In the genomic region with DNA sequence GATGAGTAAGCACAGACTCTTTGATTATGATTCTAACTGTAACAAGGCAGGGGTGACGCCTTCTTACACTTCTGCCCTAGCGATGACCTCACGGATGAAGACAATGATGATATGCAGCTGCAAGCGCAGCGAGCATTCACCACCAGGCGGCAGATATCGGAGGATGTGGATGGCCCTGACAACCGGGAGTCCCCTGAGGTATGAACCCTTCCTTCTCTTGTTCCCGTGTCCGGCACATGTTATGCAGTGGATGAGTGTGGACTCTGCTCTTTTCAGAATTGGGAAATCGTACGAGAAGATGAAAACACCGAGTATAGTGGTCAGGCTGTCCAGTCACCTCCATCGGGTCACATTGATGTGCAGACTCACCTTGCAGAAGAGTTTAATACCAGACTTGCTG, we compare ENCODE assay signal across 19 mouse cellular contexts. TPM values are rescaled to one million over a fixed set of nuclear protein-coding genes. Genes with fewer than 3 reads are reported as not detected.
DNase-seq lines count a peak whose midpoint lies in the region; ATAC-seq and TF ChIP-seq lines count a peak whose summit lies in the region.
"Had no signal": no experiment of that assay in that cellular context is flagged by ENCODE, and none has a peak within 500 bp of the region (broad histone marks: within the 10 kb centered on the region; RNA-seq: fewer than 3 reads in every experiment).

No protein-coding gene starts in this region.

- no peak overlapping the region for H3K9ac ChIP-seq in liver, embryonic 15.5 days
- H3K9ac ChIP-seq: embryonic facial prominence, embryonic 13.5 days; kidney, embryonic 15.5 days; limb, embryonic 13.5 days; neural tube, embryonic 13.5 days had no signal

- peak; percentile 31; the same call in 1 of the 2 replicates for TF ChIP-seq CTCF in layer of hippocampus, adult 2 months (conservative IDR thresholded peaks at IDR 0.05)

- H3K4me1 ChIP-seq in liver, embryonic 15.5 days (replicated peaks), result no peaks in the 10 kb centered on the region
- H3K4me1 ChIP-seq: embryonic facial prominence, embryonic 13.5 days; kidney, embryonic 15.5 days; limb, embryonic 13.5 days; neural tube, embryonic 13.5 days had no signal

- peak; percentile 61 for ATAC-seq in liver, embryonic 15.5 days (ENCODE audit: insufficient read depth)

- H3K27me3 ChIP-seq in liver, embryonic 15.5 days, result no peaks in the 10 kb centered on the region
- H3K27me3 ChIP-seq: embryonic facial prominence, embryonic 13.5 days; kidney, embryonic 15.5 days; limb, embryonic 13.5 days; megakaryocyte, embryonic 14.5 days; neural tube, embryonic 13.5 days had no signal

- WGBS in liver, embryonic 15.5 days (ENCODE audit: insufficient replicate concordance), result 85% methylated on average over 14 of the region's 14 CpGs

- no peak overlapping the region for H3K4me3 ChIP-seq in layer of hippocampus, adult 2 months
- H3K4me3 ChIP-seq in liver, embryonic 15.5 days (replicated peaks), result no peak overlapping the region
- H3K4me3 ChIP-seq: embryonic facial prominence, embryonic 13.5 days; kidney, embryonic 15.5 days; limb, embryonic 13.5 days; megakaryocyte, embryonic 14.5 days; neural tube, embryonic 13.5 days had no signal

- intact Hi-C loops in heart, postnatal 10 days (cut with DNase I), result no loop called here

- H3K4me2 ChIP-seq in liver, embryonic 15.5 days, result no peak overlapping the region
- H3K4me2 ChIP-seq: embryonic facial prominence, embryonic 13.5 days; kidney, embryonic 15.5 days; limb, embryonic 13.5 days; neural tube, embryonic 13.5 days had no signal

- no peaks in the 10 kb centered on the region for H3K9me3 ChIP-seq in liver, embryonic 15.5 days (replicated peaks)
- H3K9me3 ChIP-seq: embryonic facial prominence, embryonic 13.5 days; kidney, embryonic 15.5 days; limb, embryonic 13.5 days; megakaryocyte, embryonic 14.5 days; neural tube, embryonic 13.5 days had no signal

- H3K27ac ChIP-seq in layer of hippocampus, adult 2 months, result no peak overlapping the region
- H3K27ac ChIP-seq in liver, embryonic 15.5 days (replicated peaks), result no peak overlapping the region
- H3K27ac ChIP-seq: embryonic facial prominence, embryonic 13.5 days; kidney, embryonic 15.5 days; limb, embryonic 13.5 days; neural tube, embryonic 13.5 days had no signal

- H3K36me3 ChIP-seq in liver, embryonic 15.5 days (replicated peaks), result peaks cover 97% of the 10 kb centered on the region

- peak; percentile 35 to 39 for DNase-seq in heart, postnatal 10 days
- no peak for DNase-seq in heart, adult 8-10 months (ENCODE audit: low spot score)
- no peak for DNase-seq in layer of hippocampus, adult 2 months (ENCODE audit: low spot score in 2 of 2)
- DNase-seq in layer of hippocampus, adult 8-10 months (ENCODE audit: low spot score in 2 of 2), result no peak
- peak; percentile 28 for DNase-seq in ZHBTc4 (ENCODE audit: low read depth, low spot score)
- no peak for DNase-seq in spleen, postnatal 4 days (ENCODE audit: low spot score in 2 of 2)
- DNase-seq: adrenal gland, postnatal 14 days; cerebellum, adult 9-11 months; layer of hippocampus, postnatal 36 days; lung, postnatal 14 days; midbrain, embryonic 14.5 days; right cerebral cortex, adult 18-20 months; thymus, postnatal 14 days had no signal

RNA-seq across cellular contexts. Expression of a gene that starts 59.1 kb away (rescaled TPM):
- total RNA-seq in heart, postnatal 10 days (2021), result 100 to 1,000 TPM; 490 to 566 TPM
- 100 to 1,000 TPM; 344 to 366 (median 354) TPM for total RNA-seq in heart, adult 8-10 months (2022)
- total RNA-seq in layer of hippocampus, adult 2 months (2021), result 100 to 1,000 TPM; 298 to 301 TPM
- 100 to 1,000 TPM; 261 to 316 (median 281) TPM for total RNA-seq in layer of hippocampus, adult 8-10 months (2022)
- polyA plus RNA-seq in liver, embryonic 15.5 days (2015; fragmentation: Nextera tagmentation; extraction: Ambion mirVana), result 90.0 and 90.8 TPM in 2 replicates

Comparison
In these comparisons a context has a peak if more than half of its experiments do, and no peak if none do; other contexts are left out.
1. DNase-seq: peak in heart, postnatal 10 days (2 of 2) and ZHBTc4 (single experiment); none in heart, adult 8-10 months (single experiment), layer of hippocampus, adult 2 months (0 of 2), layer of hippocampus, adult 8-10 months (0 of 2) and spleen, postnatal 4 days (0 of 2).